Mouse (Mus musculus): ENCODE data around the gene Ecel1. TPM values are rescaled to one million over a fixed set of nuclear protein-coding genes. Genes with fewer than 3 reads are reported as not detected.

The Ecel1 gene
- total and polyA plus RNA-seq, 2 experiments from 2014 or later, result 0.41 to 2.2 TPM

DNA sequence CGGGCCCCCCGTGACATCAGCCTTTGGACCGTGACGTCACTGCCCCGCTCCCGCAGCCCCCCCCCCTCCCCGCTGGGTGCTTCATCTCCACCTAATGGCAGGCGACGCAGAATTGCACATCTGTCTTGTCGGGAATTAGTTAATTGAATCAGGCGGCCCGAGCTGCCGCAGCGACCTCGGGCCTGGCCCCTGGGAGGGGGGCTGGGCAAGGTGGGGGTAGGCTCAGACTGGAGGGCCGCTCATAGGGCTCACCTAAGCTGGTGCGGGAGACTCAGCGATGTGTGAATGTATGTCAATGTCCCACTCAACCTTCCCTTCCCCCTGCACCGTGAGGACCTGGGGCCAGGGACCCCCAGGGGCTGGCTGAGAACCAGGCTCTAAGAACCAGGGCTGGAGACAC is 14.1 kb upstream of the Ecel1 start:
- Histone ChIP-seq H3K9ac (replicated peaks; ENCODE audit: low read depth, low read length) (no peak overlapping the region), H3K4me1 (ENCODE audit: control insufficient read depth, insufficient read depth) (no peaks in the 10 kb centered on the region), H3K27me3 (ENCODE audit: control insufficient read depth, insufficient read depth, low read length) (peaks cover 74% of the 10 kb centered on the region), H3K36me3 (replicated peaks; ENCODE audit: control insufficient read depth, insufficient read depth, low read length) (no peaks in the 10 kb centered on the region), H3K4me3 (ENCODE audit: low read depth, low read length) (no peak overlapping the region), H3K4me2 (ENCODE audit: low read depth, low read length) (no peak overlapping the region), H3K27ac (ENCODE audit: low read depth) (no peak overlapping the region), H3K9me3 (replicated peaks; ENCODE audit: control insufficient read depth, low read length) (no peaks in the 10 kb centered on the region)
- TF ChIP-seq EP300 (IDR thresholded peaks at IDR 0.05; ENCODE audit: low read depth) (no peak), CTCF (IDR thresholded peaks at IDR 0.05; ENCODE audit: low read depth) (no peak)
- DNase-seq (ENCODE audit: low spot score) (no peak), ATAC-seq (ENCODE audit: insufficient read depth, low read depth) (no peak)
- WGBS, result 14% methylated on average over 19 of the region's 19 CpGs

DNA sequence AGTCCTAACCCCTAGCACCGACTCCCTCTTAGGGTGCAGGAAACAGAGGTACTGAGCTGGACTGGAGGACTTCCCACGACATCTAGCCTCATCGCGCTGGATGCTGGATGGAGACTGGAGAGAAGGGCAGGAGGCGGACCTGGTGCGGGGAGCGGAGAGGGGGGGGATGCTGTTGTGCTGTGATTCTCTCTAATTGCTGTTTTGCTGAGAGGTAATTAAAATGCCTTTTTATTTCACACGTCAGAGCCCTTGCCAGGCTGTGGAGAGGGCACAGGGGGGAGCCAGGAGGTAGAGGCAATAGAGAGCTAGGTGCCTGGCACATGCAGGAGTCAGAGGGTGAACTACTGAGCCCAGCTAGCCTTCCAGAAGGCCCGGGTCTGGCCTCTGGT is 8.5 kb upstream of the Ecel1 start:
- Histone ChIP-seq H3K9ac (replicated peaks; ENCODE audit: low read depth, low read length) (no peak overlapping the region), H3K36me3 (replicated peaks; ENCODE audit: control insufficient read depth, insufficient read depth, low read length) (no peaks in the 10 kb centered on the region), H3K27ac (ENCODE audit: low read depth) (no peak overlapping the region), H3K4me1 (ENCODE audit: control insufficient read depth, insufficient read depth) (no peaks in the 10 kb centered on the region), H3K4me3 (ENCODE audit: low read depth, low read length) (no peak overlapping the region), H3K9me3 (replicated peaks; ENCODE audit: control insufficient read depth, low read length) (no peaks in the 10 kb centered on the region), H3K27me3 (ENCODE audit: control insufficient read depth, insufficient read depth, low read length) (peaks cover 75% of the 10 kb centered on the region), H3K4me2 (ENCODE audit: low read depth, low read length) (no peak overlapping the region)
- TF ChIP-seq CTCF (IDR thresholded peaks at IDR 0.05; ENCODE audit: low read depth) (no peak), EP300 (IDR thresholded peaks at IDR 0.05; ENCODE audit: low read depth) (no peak)
- WGBS, result 46% methylated on average over 9 of the region's 9 CpGs
- DNase-seq (ENCODE audit: low spot score) (no peak), ATAC-seq (ENCODE audit: insufficient read depth, low read depth) (no peak)

DNA sequence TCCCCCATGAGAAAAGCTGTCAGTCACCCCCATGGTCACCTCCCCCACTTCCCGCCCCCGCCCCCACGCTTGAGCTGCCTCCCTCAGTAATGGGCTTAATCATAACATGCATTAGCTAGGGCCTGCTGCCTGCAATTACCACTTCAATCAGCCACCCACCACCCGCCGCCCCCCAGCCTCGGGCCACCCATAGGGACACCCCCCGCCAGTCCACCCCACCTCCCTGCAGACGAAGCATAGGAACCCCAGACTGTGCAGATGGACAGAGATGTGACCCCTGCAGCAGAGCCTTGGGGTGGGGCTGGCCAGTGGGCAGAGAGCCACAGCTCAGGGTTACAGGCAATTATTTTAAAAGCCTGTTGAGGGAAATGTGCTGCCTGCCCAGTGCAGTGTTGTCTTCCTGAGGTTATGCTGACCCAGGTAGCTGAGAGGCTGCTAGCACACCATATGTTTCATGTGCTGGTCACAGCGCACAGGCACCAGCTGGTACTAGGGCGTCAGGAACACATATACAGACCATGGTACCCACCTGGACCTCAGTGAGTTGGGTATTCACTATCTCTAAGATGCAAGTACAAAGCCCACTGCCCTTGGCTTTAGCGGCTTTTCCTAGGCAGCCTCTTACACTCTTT is 8.0 kb upstream of the Ecel1 start:
- WGBS, result 17% methylated on average over 10 of the region's 11 CpGs
- H3K36me3 ChIP-seq (replicated peaks; ENCODE audit: control insufficient read depth, insufficient read depth, low read length), result no peaks in the 10 kb centered on the region
- H3K9me3 ChIP-seq (replicated peaks; ENCODE audit: control insufficient read depth, low read length), result no peaks in the 10 kb centered on the region

DNA sequence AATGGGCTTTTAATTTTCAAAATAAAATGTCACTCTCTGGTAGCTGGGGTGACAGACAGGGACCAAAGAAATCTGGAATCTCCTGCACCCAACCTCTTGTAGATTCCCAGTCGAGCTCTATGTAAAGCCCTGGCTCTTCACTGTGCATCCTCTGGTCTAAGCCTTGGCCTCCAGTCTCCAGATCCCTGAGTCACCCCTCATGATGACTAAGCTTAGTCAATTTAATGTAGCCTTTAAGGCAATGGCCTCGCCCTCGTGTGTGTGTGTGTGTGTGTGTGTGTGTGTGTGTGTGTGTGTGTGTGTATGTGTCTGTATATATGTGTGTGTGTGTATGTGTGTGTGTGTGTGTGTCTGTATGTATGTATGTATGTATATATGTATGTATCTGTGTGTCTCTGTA is 3.1 kb upstream of the Ecel1 start:
- Histone ChIP-seq H3K4me1 (ENCODE audit: control insufficient read depth, insufficient read depth) (no peaks in the 10 kb centered on the region), H3K4me2 (ENCODE audit: low read depth, low read length) (no peak overlapping the region), H3K4me3 (ENCODE audit: low read depth, low read length) (no peak overlapping the region), H3K9me3 (replicated peaks; ENCODE audit: control insufficient read depth, low read length) (no peaks in the 10 kb centered on the region), H3K36me3 (replicated peaks; ENCODE audit: control insufficient read depth, insufficient read depth, low read length) (no peaks in the 10 kb centered on the region), H3K27ac (ENCODE audit: low read depth) (no peak overlapping the region), H3K9ac (replicated peaks; ENCODE audit: low read depth, low read length) (no peak overlapping the region), H3K27me3 (ENCODE audit: control insufficient read depth, insufficient read depth, low read length) (peaks cover 81% of the 10 kb centered on the region)
- 67% methylated on average over 3 of the region's 3 CpGs for WGBS
- TF ChIP-seq EP300 (IDR thresholded peaks at IDR 0.05; ENCODE audit: low read depth), result no peak
- no peak for DNase-seq (ENCODE audit: low spot score)
- no peak for ATAC-seq (ENCODE audit: insufficient read depth, low read depth)

More for the DNA sequence above, 8.0 kb upstream of the Ecel1 start:
- no peak overlapping the region for H3K9ac ChIP-seq (replicated peaks; ENCODE audit: low read depth, low read length)
- no peak overlapping the region for H3K4me3 ChIP-seq (ENCODE audit: low read depth, low read length)
- no peak overlapping the region for H3K27ac ChIP-seq (ENCODE audit: low read depth)
- no peaks in the 10 kb centered on the region for H3K4me1 ChIP-seq (ENCODE audit: control insufficient read depth, insufficient read depth)
- no peak for TF ChIP-seq EP300 (IDR thresholded peaks at IDR 0.05; ENCODE audit: low read depth)
- TF ChIP-seq CTCF (IDR thresholded peaks at IDR 0.05; ENCODE audit: low read depth), result no peak
- H3K27me3 ChIP-seq (ENCODE audit: control insufficient read depth, insufficient read depth, low read length), result peaks cover 71% of the 10 kb centered on the region
- DNase-seq (ENCODE audit: low spot score) (no peak), ATAC-seq (ENCODE audit: insufficient read depth, low read depth) (no peak)
- H3K4me2 ChIP-seq (ENCODE audit: low read depth, low read length), result no peak overlapping the region

DNA sequence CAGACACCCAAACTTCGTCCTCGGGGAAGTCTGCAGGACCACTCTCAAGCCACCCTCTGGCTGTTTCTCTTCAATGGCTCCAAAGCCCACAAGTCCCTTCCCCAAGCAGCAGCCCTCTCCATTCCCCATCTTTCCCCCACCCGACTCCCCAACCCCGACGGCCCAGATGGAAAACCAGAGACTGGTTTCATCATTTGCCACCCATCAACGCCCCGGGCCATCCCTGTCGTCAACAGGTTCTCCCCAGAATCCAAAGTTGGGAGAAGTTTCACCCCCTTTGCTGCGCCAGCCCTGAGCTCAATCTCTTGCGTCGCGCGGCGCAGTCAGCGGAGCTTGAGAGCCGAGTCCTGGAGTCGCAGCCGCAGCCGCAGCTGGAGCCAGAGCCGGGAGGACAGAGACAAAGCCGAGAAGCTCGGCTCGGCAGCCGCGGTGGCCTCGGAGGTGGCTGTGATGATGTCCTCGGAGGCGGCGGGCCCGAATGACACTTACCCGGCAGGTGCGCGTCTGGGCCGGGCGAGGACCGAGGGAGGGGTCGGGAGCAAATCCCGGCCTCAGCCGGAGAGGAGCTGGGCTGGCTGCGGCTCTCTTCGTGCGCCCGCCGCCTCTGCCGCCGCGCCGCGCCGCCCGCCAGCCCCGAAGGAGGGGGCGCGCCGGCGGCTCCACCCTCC is 656 bp downstream of the Ecel1 start:
- Histone ChIP-seq H3K36me3 (replicated peaks; ENCODE audit: control insufficient read depth, insufficient read depth, low read length) (no peaks in the 10 kb centered on the region), H3K4me1 (ENCODE audit: control insufficient read depth, insufficient read depth) (no peaks in the 10 kb centered on the region), H3K27me3 (ENCODE audit: control insufficient read depth, insufficient read depth, low read length) (peaks cover 84% of the 10 kb centered on the region), H3K4me2 (ENCODE audit: low read depth, low read length) (peak overlapping the region; percentile 55), H3K9me3 (replicated peaks; ENCODE audit: control insufficient read depth, low read length) (no peaks in the 10 kb centered on the region), H3K27ac (ENCODE audit: low read depth) (no peak overlapping the region), H3K9ac (replicated peaks; ENCODE audit: low read depth, low read length) (no peak overlapping the region), H3K4me3 (ENCODE audit: low read depth, low read length) (peak overlapping the region; percentile 30)
- TF ChIP-seq CTCF (IDR thresholded peaks at IDR 0.05; ENCODE audit: low read depth), result no peak
- TF ChIP-seq EP300 (IDR thresholded peaks at IDR 0.05; ENCODE audit: low read depth), result no peak
- ATAC-seq (ENCODE audit: insufficient read depth, low read depth) (no peak), DNase-seq (ENCODE audit: low spot score) (no peak)
- 1% methylated on average over 39 of the region's 56 CpGs for WGBS
